Mouse (Mus musculus) forebrain, embryonic 15.5 days (tissue): ENCODE results near the gene Psmb10. TPM values are rescaled to one million over a fixed set of nuclear protein-coding genes. Genes with fewer than 3 reads are reported as not detected.
"Not testable (repeated sequence)": the region's sequence is repeated elsewhere in the genome, so short reads cannot be mapped to it uniquely, and the experiment has no call there.

Experiments
- ATAC-seq: fragments of 200-750 bp; cut with Nextera tagmentation; replicated peaks from 2 replicates; pipeline ENCODE4 v1.8.0; 2017; ENCODE audit warnings: mild to moderate bottlenecking, moderate TSS enrichment, moderate library complexity
- H3K27ac ChIP-seq: fragments of 300-500 bp; sonication (generic); replicated peaks from 2 replicates; pipeline ENCODE4 v1.5.1; 2015; ENCODE audit warnings: mild to moderate bottlenecking, inconsistent platforms
- H3K27me3 ChIP-seq: fragments of 300-500 bp; sonication (generic); 2 replicates; pipeline ENCODE4 v1.6.1; 2015; ENCODE audit warnings: inconsistent platforms
- H3K36me3 ChIP-seq: fragments of 300-500 bp; sonication (generic); 2 replicates; pipeline ENCODE4 v1.6.1; 2015; ENCODE audit warnings: mild to moderate bottlenecking, inconsistent platforms
- H3K4me1 ChIP-seq: fragments of 300-500 bp; sonication (generic); 2 replicates; pipeline ENCODE4 v1.6.1; 2015; ENCODE audit warnings: inconsistent platforms
- H3K4me2 ChIP-seq: fragments of 300-500 bp; sonication (generic); replicated peaks from 2 replicates; pipeline ENCODE4 v1.6.1; 2015; ENCODE audit warnings: mild to moderate bottlenecking, inconsistent platforms
- H3K4me3 ChIP-seq: fragments of 300-500 bp; sonication (generic); 2 replicates; pipeline ENCODE4 v1.5.1; 2015; ENCODE audit warnings: mild to moderate bottlenecking, inconsistent platforms
- H3K9ac ChIP-seq: fragments of 300-500 bp; sonication (generic); replicated peaks from 2 replicates; pipeline ENCODE4 v1.6.1; 2015; ENCODE audit warnings: mild to moderate bottlenecking, inconsistent platforms
- H3K9me3 ChIP-seq: fragments of 300-500 bp; sonication (generic); 2 replicates; pipeline ENCODE4 v1.6.1; 2016; ENCODE audit warnings: inconsistent platforms
- WGBS: fragments of 180-500 bp; shearing (Covaris S2); methylation state at CpG from one replicate; pipeline ENCODE4 v1.1.7; 2015; ENCODE audit warnings: mixed read lengths; 5-methylcytosine and 5-hydroxymethylcytosine counted together
- polyA plus RNA-seq: library from polyadenylated mRNA; unstranded; fragments of >200 nt; fragmentation: Nextera tagmentation; extraction: Ambion mirVana; gene quantifications from 2 replicates; pipeline ENCODE4 v1.2.1, GENCODE M21; 2015

Gene Psmb10
- polyA plus RNA-seq = 36.3 and 39.7 TPM in 2 replicates

GRCm38 (mm10) chr8:105938306-105938669, at the start of gene Psmb10:
Psmb10 (minus strand) TSS chr8:105938444.
- no peaks in the 10 kb centered on the region for H3K27me3 ChIP-seq
- peak within 1 kb of the TSS; percentile 84 for H3K9ac ChIP-seq
- H3K9me3 ChIP-seq = no peaks in the 10 kb centered on the region
- peak within 1 kb of the TSS; percentile 81 for H3K4me3 ChIP-seq
- H3K36me3 ChIP-seq = no peaks in the 10 kb centered on the region
- no peak for ATAC-seq
- H3K27ac ChIP-seq = peak within 1 kb of the TSS; percentile 86
- WGBS = 40% methylated on average over 4 of the region's 4 CpGs
- peak within 1 kb of the TSS; percentile 86 for H3K4me2 ChIP-seq
- H3K4me1 ChIP-seq = peaks cover 22% of the 10 kb centered on the region

GRCm38 (mm10) chr8:105983406-105983805, 45.2 kb upstream of the Psmb10 start:
- H3K27ac ChIP-seq, H3K36me3 ChIP-seq, H3K9me3 ChIP-seq, H3K4me2 ChIP-seq, ATAC-seq, H3K4me1 ChIP-seq, H3K27me3 ChIP-seq, H3K4me3 ChIP-seq, H3K9ac ChIP-seq: not testable (repeated sequence)
- 83% methylated on average over 11 of the region's 11 CpGs for WGBS

GRCm38 (mm10) chr8:105981146-105981545, 42.9 kb upstream of the Psmb10 start:
- no peak overlapping the region for H3K4me2 ChIP-seq
- no peak overlapping the region for H3K9ac ChIP-seq
- H3K27ac ChIP-seq = no peak overlapping the region
- no peak overlapping the region for H3K4me3 ChIP-seq
- H3K4me1 ChIP-seq = no peaks in the 10 kb centered on the region
- no peak for ATAC-seq
- H3K27me3 ChIP-seq = no peaks in the 10 kb centered on the region
- 90% methylated on average over 1 of the region's 1 CpGs for WGBS
- H3K9me3 ChIP-seq = no peaks in the 10 kb centered on the region
- H3K36me3 ChIP-seq = no peaks in the 10 kb centered on the region

DNA sequence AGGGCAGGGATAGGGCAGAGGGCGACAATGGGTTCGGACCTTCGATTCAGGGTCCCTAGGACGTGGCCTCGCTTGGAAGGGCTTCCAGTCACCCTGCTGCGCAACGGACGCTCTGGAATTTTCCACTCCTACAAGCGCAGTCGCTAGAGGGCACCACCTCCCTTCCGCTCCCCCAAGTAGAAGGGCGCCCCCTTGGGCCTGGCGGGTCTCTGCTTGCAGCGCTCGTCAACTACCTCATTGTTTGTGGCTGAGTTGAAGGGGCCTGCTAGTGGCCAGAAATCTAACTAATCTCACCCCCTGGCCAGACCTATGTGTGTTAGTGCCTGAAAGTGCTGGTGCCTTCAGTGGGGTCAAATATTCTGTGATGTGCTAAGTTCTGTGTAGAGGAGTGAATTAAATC, 41.1 kb upstream of the Psmb10 start, which contains the start of gene Dpep3:
Gene Dpep3, minus strand, starts transcription at position 105 of the 400 bp plus-strand sequence.
- Histone ChIP-seq H3K4me3 (no peak within 1 kb of the TSS), H3K27me3 (no peaks in the 10 kb centered on the region), H3K4me2 (no peak within 1 kb of the TSS), H3K36me3 (no peaks in the 10 kb centered on the region), H3K9ac (no peak within 1 kb of the TSS), H3K27ac (no peak within 1 kb of the TSS), H3K9me3 (no peaks in the 10 kb centered on the region), H3K4me1 (no peaks in the 10 kb centered on the region)
- WGBS = 92% methylated on average over 15 of the region's 15 CpGs
- no peak for ATAC-seq

DNA sequence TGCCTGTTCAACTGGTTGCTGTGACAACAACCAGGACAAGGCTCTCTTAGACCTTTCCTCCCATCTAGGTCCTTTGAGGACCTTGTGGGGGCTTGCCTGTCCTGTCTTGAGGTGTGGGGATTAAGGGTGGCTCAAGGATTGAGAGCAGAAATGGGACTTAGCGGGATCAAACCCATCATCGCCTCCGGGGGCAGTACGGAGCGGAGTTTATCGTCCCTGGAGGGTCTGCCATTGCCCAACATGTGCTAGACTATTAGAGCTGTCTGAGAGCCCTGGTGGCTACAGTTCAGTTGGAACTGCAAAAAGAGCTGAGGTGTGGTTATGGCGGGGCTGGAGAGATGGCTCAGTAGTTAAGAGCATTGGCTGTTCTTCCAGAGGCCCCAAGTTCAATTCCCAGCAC, 37.1 kb upstream of the Psmb10 start:
- Histone ChIP-seq H3K9ac (no peak overlapping the region), H3K27me3 (no peaks in the 10 kb centered on the region), H3K4me2 (no peak overlapping the region), H3K4me1 (no peaks in the 10 kb centered on the region), H3K27ac (no peak overlapping the region), H3K4me3 (no peak overlapping the region), H3K9me3 (no peaks in the 10 kb centered on the region), H3K36me3 (no peaks in the 10 kb centered on the region)
- WGBS = 61% methylated on average over 7 of the region's 7 CpGs
- ATAC-seq = no peak

- 75% methylated on average over 8 of the region's 8 CpGs for WGBS
- ATAC-seq = no peak
- no peak overlapping the region for H3K4me2 ChIP-seq
- no peaks in the 10 kb centered on the region for H3K9me3 ChIP-seq
- no peak overlapping the region for H3K4me3 ChIP-seq
- peaks cover 10% of the 10 kb centered on the region for H3K4me1 ChIP-seq
- peaks cover 16% of the 10 kb centered on the region; the same call in 1 of the 2 replicates for H3K27me3 ChIP-seq
- H3K27ac ChIP-seq = no peak overlapping the region
- H3K36me3 ChIP-seq = no peaks in the 10 kb centered on the region
- H3K9ac ChIP-seq = no peak overlapping the region
Measured at GRCm38 (mm10) chr8:105971019-105971720, 32.9 kb upstream of the Psmb10 start.

GRCm38 (mm10) chr8:105969367-105969766, 31.1 kb upstream of the Psmb10 start:
- no peak overlapping the region for H3K4me2 ChIP-seq
- peaks cover 20% of the 10 kb centered on the region for H3K4me1 ChIP-seq
- H3K9me3 ChIP-seq = no peaks in the 10 kb centered on the region
- no peak overlapping the region for H3K4me3 ChIP-seq
- ATAC-seq = no peak
- no peak overlapping the region for H3K9ac ChIP-seq
- peaks cover 24% of the 10 kb centered on the region for H3K27me3 ChIP-seq
- H3K27ac ChIP-seq = no peak overlapping the region
- H3K36me3 ChIP-seq = no peaks in the 10 kb centered on the region
- WGBS = 69% methylated on average over 1 of the region's 1 CpGs

- ATAC-seq = no peak
- WGBS = 7% methylated on average over 19 of the region's 19 CpGs
- Histone ChIP-seq H3K9me3 (no peaks in the 10 kb centered on the region), H3K27me3 (peaks cover 25% of the 10 kb centered on the region), H3K4me2 (peak overlapping the region; percentile 62; the same call in 1 of the 2 replicates), H3K4me1 (peaks cover 20% of the 10 kb centered on the region), H3K4me3 (no peak overlapping the region; the same call in 1 of the 2 replicates), H3K36me3 (no peaks in the 10 kb centered on the region), H3K27ac (no peak overlapping the region), H3K9ac (no peak overlapping the region)
Measured at GRCm38 (mm10) chr8:105966692-105967311, 28.6 kb upstream of the Psmb10 start.

- H3K9me3 ChIP-seq = no peaks in the 10 kb centered on the region
- H3K27ac ChIP-seq = 0 out of 2 replicates have a peak within 1 kb of the TSS, but pooled peaks have one; percentile 5
- peak within 1 kb of the TSS; percentile 57 for H3K4me3 ChIP-seq
- WGBS = under 1% methylated on average over 44 of the region's 47 CpGs
- peak within 1 kb of the TSS; percentile 43 for H3K9ac ChIP-seq
- ATAC-seq = peak; percentile 82
- peak within 1 kb of the TSS; percentile 62 for H3K4me2 ChIP-seq
- peaks cover 25% of the 10 kb centered on the region for H3K27me3 ChIP-seq
- no peaks in the 10 kb centered on the region for H3K36me3 ChIP-seq
- peaks cover 20% of the 10 kb centered on the region for H3K4me1 ChIP-seq
Measured at GRCm38 (mm10) chr8:105965905-105966341, 27.7 kb upstream of the Psmb10 start, which contains the start of gene Slc12a4. Slc12a4 (minus strand) TSS chr8:105966097.

- 3% methylated on average over 40 of the region's 40 CpGs for WGBS
Measured at GRCm38 (mm10) chr8:105965266-105965904, 27.1 kb upstream of the Psmb10 start.

GRCm38 (mm10) chr8:105964506-105965265, 26.4 kb upstream of the Psmb10 start:
- H3K4me2 ChIP-seq = peak overlapping the region; percentile 62
- peak overlapping the region; percentile 57 for H3K4me3 ChIP-seq
- no peaks in the 10 kb centered on the region for H3K9me3 ChIP-seq
- peaks cover 20% of the 10 kb centered on the region for H3K4me1 ChIP-seq
- ATAC-seq = no peak
- 71% methylated on average over 12 of the region's 12 CpGs for WGBS
- H3K27me3 ChIP-seq = peaks cover 25% of the 10 kb centered on the region
- H3K9ac ChIP-seq = no peak overlapping the region
- no peak overlapping the region for H3K27ac ChIP-seq
- H3K36me3 ChIP-seq = no peaks in the 10 kb centered on the region

More at GRCm38 (mm10) chr8:105965266-105965904, 27.1 kb upstream of the Psmb10 start:
- H3K36me3 ChIP-seq = no peaks in the 10 kb centered on the region
- peak; percentile 74 for ATAC-seq
- H3K27ac ChIP-seq = 0 out of 2 replicates have a peak overlapping the region, but pooled peaks have one; percentile 5
- peaks cover 25% of the 10 kb centered on the region for H3K27me3 ChIP-seq
- no peaks in the 10 kb centered on the region for H3K9me3 ChIP-seq
- H3K4me3 ChIP-seq = peak overlapping the region; percentile 57
- H3K4me1 ChIP-seq = peaks cover 20% of the 10 kb centered on the region
- H3K4me2 ChIP-seq = peak overlapping the region; percentile 62
- peak overlapping the region; percentile 43 for H3K9ac ChIP-seq
